Mouse (Mus musculus) heart, embryonic 10.5 days (tissue): ENCODE data around the gene B430218F22Rik. TPM values are rescaled to one million over a fixed set of nuclear protein-coding genes. Genes with fewer than 3 reads are reported as not detected.
"Not testable (repeated sequence)": the region's sequence is repeated elsewhere in the genome, so short reads cannot be mapped to it uniquely, and the experiment has no call there.

Experiments used
- DNase-seq: peaks from one replicate; pipeline ENCODE4 v3.0.0-alpha.2; 2017; ENCODE audit warnings: low spot score
- H3K27ac ChIP-seq: fragments of 300-500 bp; sonication (generic); 2 replicates; pipeline ENCODE4 v1.5.1; 2016; ENCODE audit warnings: mild to moderate bottlenecking
- H3K27me3 ChIP-seq: fragments of 300-500 bp; sonication (generic); 2 replicates; pipeline ENCODE4 v1.6.1; 2016; ENCODE audit warnings: mild to moderate bottlenecking; ENCODE audit not compliant: poor library complexity, insufficient read depth, severe bottlenecking
- H3K36me3 ChIP-seq: fragments of 300-500 bp; sonication (generic); 2 replicates; pipeline ENCODE4 v1.6.1; 2016; ENCODE audit warnings: mild to moderate bottlenecking, moderate library complexity
- H3K4me1 ChIP-seq: fragments of 300-500 bp; sonication (generic); 2 replicates; pipeline ENCODE4 v1.6.1; 2016; ENCODE audit warnings: mild to moderate bottlenecking
- H3K4me3 ChIP-seq: fragments of 300-500 bp; sonication (generic); 2 replicates; pipeline ENCODE4 v1.5.1; 2016; ENCODE audit warnings: mild to moderate bottlenecking, moderate library complexity
- H3K9me3 ChIP-seq: fragments of 300-500 bp; sonication (generic); 2 replicates; pipeline ENCODE4 v1.6.1; 2016; ENCODE audit warnings: mild to moderate bottlenecking, moderate library complexity
- WGBS: fragments of 180-500 bp; shearing (Covaris S2); methylation state at CpG from one replicate; pipeline ENCODE4 v1.1.7; 2016; 5-methylcytosine and 5-hydroxymethylcytosine counted together
- polyA plus RNA-seq: library from polyadenylated mRNA; unstranded; fragments of >200 nt; fragmentation: Nextera tagmentation; extraction: Ambion mirVana; gene quantifications from 2 replicates; pipeline ENCODE4 v1.2.1, GENCODE M21; 2016

B430218F22Rik gene
- 1.2 and 1.5 TPM in 2 replicates for polyA plus RNA-seq

DNA sequence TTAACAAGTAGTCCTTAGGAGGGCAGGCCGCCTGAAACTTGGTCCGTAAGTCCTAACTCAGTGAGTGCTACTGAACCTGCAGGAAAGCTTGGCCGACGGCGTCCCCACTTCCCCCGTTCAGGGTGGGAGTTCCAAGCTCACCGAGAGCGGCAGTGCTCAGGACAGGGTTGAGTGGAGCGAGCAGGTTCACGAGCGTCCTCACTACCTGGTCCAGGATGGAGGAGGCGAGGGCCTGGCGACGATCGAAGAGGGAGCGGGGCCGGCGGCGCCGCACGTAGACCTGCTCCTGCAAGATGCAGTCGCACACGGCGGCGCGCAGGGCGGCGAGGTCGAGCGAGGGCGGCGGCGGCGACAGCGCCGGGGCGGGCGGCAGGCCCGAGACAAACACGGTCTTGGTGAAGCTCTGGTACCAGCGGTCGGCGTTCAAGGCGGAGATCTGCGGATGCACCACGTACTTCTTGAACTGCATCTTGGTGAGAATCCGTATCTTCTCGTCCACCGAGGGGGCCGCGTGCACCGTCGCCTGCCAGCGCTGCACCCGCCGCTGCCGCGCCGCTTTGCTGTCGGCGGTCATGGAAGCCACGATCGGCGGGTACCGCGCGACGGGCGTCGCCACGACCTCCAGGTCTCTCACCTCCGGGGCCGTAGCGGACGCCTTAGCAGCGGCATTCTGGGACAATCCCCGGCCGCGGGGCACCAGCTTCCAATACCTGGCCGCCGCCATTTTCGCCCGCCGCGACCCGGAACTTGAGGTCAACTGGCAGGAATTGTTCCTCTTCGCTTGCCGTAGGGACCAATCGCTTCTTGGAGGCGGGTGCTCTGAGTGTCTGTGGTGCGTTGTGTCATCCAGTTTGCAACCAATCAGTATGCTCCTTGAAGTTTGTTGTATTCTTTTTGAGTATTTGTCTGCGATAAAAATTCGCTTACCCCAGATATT, at the start of gene B430218F22Rik, which contains the start of gene Mrps30:
B430218F22Rik (plus strand) TSS at position 120 of the 937 bp plus-strand sequence.
Mrps30 (minus strand) TSS at position 742 of the 937 bp plus-strand sequence.
- Histone ChIP-seq H3K4me3 (peak within 1 kb of the TSS; percentile 95), H3K4me1 (peaks cover 6% of the 10 kb centered on the region; the same call in 1 of the 2 replicates), H3K36me3 (peaks cover 33% of the 10 kb centered on the region), H3K27me3 (no peaks in the 10 kb centered on the region), H3K27ac (peak within 1 kb of the TSS; percentile 98), H3K9me3 (no peaks in the 10 kb centered on the region)
- peak; percentile 98 for DNase-seq
- under 1% methylated on average over 93 of the region's 93 CpGs for WGBS

DNA sequence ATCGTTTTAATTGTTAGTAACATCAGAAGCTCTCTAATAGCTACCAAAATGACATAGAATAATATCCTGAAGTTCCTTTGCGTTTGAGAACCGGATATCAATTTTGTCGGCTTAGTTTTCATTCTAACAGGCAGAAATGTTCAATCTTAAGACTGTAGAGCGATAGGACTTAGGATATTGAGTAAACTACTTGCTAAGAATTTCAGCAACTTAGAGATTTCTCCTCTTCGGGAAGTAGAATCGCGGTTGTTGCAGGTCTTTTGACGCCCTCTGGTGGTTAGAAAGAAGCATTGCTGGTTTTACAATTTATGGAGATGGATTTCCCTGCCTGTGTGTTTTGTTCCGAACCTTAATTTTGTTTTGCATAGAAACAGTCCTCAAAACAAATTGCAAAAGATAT, 36.2 kb upstream of the B430218F22Rik start:
- no peaks in the 10 kb centered on the region for H3K4me1 ChIP-seq
- DNase-seq = no peak
- H3K4me3 ChIP-seq = 0 out of 2 replicates have a peak overlapping the region, but pooled peaks have one; percentile 13
- no peaks in the 10 kb centered on the region for H3K36me3 ChIP-seq
- H3K27ac ChIP-seq = no peak overlapping the region
- no peaks in the 10 kb centered on the region for H3K9me3 ChIP-seq
- no peaks in the 10 kb centered on the region for H3K27me3 ChIP-seq
- 23% methylated on average over 10 of the region's 10 CpGs for WGBS

DNA sequence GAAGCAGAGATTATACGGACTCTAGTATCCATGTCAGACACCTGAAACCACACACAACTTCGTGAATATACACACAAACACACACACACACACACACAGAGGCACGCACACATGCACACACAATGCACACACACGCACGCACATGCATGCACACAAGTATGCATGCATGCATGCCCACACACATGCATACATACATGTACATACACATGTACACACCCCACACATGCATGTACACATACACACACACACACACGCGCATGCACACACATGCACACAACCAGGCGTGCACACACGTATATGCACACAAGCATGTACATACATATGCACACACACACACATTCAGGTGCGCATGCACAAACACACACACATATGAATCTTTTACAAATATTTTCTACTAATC, 35.6 kb upstream of the B430218F22Rik start:
- H3K4me3 ChIP-seq = no peak overlapping the region
- no peak for DNase-seq
- H3K27me3 ChIP-seq = no peaks in the 10 kb centered on the region
- WGBS = 81% methylated on average over 10 of the region's 10 CpGs
- H3K9me3 ChIP-seq = no peaks in the 10 kb centered on the region
- H3K4me1 ChIP-seq = no peaks in the 10 kb centered on the region
- H3K27ac ChIP-seq = no peak overlapping the region
- no peaks in the 10 kb centered on the region for H3K36me3 ChIP-seq

DNA sequence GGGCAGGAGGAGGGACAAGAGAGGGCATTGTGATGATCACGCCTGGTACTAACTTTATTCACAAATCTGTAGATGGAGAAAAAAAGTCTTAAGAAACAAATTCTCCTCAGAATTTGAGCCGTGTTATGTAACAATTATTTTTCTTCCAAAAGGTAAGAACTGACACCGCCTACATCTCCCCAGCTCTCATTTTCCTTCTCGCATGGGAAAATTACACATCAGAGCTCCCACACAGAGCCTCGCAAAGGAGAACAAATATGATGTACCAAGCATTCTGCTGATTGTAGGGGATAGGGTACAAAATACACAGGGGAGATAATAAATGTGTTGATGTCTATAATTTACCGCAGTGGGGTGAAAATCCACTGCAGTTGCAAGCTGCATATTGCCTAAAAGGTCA, 23.1 kb upstream of the B430218F22Rik start:
- WGBS = 89% methylated on average over 6 of the region's 6 CpGs
- Histone ChIP-seq H3K36me3 (no peaks in the 10 kb centered on the region), H3K27ac (no peak overlapping the region), H3K9me3 (no peaks in the 10 kb centered on the region), H3K27me3 (no peaks in the 10 kb centered on the region), H3K4me1 (no peaks in the 10 kb centered on the region), H3K4me3 (no peak overlapping the region)
- no peak for DNase-seq

DNA sequence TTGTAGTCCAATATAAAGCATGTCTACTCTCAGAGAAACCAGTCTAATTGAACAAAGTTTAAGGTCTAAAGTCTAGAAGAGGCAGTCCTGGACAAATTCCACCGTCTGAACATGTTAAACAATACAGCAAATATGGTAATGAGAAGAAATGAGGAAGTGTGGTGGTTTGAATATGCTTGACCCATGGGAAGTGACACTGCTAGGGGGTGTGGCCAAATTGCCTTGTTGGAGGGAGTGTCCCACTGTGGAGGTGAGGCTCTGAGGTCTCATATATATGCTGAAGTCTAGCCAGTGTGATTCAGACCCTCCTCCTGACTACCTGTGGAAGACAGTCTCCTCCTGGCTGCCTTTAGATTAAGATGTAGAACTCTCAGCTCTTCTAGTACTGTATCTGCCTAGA, 20.7 kb upstream of the B430218F22Rik start:
- Histone ChIP-seq H3K27me3 (no peaks in the 10 kb centered on the region), H3K4me1 (no peaks in the 10 kb centered on the region), H3K4me3 (no peak overlapping the region), H3K36me3 (no peaks in the 10 kb centered on the region), H3K27ac (no peak overlapping the region), H3K9me3 (no peaks in the 10 kb centered on the region)
- no peak for DNase-seq
- 68% methylated on average over 1 of the region's 1 CpGs for WGBS

DNA sequence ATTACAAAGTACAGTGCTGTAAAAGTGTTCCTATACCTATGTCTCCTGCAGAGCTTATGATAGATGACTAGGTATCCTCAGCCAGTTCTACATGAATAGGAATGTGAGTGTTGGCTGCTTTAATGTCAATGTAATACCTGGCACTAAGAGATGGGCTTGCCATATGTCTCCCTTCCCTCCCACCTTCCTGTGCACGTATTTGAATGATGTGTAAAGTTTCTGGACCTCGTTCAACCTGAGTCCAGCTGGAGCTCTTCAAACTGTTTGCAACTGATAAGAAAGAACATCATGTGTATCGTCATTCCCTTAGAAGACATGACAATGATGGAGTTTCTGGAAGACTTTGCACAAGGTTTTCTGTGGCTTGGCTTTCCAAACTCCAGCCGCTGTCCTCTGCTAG, 13.6 kb upstream of the B430218F22Rik start:
- H3K27me3 ChIP-seq = no peaks in the 10 kb centered on the region
- H3K4me3 ChIP-seq = no peak overlapping the region
- 68% methylated on average over 4 of the region's 4 CpGs for WGBS
- H3K27ac ChIP-seq = no peak overlapping the region
- peaks cover 8% of the 10 kb centered on the region for H3K36me3 ChIP-seq
- no peaks in the 10 kb centered on the region for H3K4me1 ChIP-seq
- no peak for DNase-seq
- no peaks in the 10 kb centered on the region for H3K9me3 ChIP-seq

DNA sequence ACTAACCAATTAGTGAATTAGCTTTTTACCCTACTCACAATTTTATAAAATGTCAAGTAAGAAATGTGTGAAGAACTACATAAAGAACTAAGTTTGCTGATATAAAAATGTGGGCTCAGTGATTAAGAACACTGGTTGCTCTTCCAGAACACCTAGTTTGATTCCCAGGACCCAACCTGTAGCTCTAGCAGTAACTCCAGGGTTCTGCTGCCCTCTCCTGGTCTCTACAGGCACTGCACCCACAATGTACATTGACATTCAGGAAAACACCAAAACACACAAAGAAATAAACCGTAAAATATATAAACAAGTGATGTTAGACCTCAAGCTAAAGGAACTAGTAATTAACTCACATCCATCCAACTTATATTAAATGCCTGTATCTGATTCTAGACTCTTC, 7.3 kb upstream of the B430218F22Rik start:
- peaks cover 61% of the 10 kb centered on the region for H3K36me3 ChIP-seq
- WGBS = 78% methylated on average over 1 of the region's 1 CpGs

DNA sequence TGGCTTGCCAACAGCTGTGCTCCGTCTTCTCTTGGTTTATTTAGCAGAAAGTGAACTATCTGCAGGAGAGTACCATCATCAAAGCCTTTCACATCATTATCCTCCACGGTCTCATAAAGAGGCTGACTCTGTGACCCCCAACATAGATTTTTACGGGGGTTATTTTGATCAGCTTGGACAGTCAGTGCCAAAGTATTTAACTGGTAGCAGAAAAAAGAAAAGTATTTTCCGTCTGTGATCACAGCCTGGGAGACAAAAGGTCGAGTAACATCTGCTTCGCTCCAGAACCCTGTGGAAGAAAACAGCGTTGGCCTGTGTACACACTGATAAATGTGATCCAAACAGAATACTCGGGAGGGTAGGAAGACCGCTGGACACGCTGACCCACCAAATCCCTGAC, 6.0 kb upstream of the B430218F22Rik start:
- Histone ChIP-seq H3K36me3 (peaks cover 71% of the 10 kb centered on the region), H3K27ac (no peak overlapping the region), H3K27me3 (no peaks in the 10 kb centered on the region), H3K9me3 (no peaks in the 10 kb centered on the region), H3K4me1 (no peaks in the 10 kb centered on the region; the same call in 1 of the 2 replicates), H3K4me3 (no peak overlapping the region)
- DNase-seq = no peak
- WGBS = 79% methylated on average over 10 of the region's 10 CpGs

More for the DNA sequence above, 7.3 kb upstream of the B430218F22Rik start:
- no peak for DNase-seq
- H3K4me3 ChIP-seq = no peak overlapping the region
- H3K27me3 ChIP-seq = no peaks in the 10 kb centered on the region
- H3K27ac ChIP-seq = no peak overlapping the region
- H3K9me3 ChIP-seq = no peaks in the 10 kb centered on the region
- no peaks in the 10 kb centered on the region for H3K4me1 ChIP-seq

DNA sequence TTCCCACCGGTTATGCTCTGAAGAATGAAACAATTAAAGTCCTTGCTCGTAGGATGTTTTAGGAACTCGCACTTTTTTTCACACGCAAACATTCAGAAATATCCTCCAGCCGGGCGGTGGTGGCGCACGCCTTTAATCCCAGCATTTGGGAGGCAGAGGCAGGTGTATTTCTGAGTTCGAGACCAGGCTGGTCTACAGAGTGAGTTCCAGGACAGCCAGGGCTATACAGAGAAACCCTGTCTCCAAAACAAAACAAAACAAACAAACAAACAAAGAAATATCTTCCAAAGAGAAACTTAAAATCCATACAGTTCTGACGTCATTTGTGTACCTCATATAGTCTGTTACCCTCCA, 995 bp downstream of the B430218F22Rik start:
- not testable (repeated sequence) for H3K4me1 ChIP-seq, H3K27me3 ChIP-seq, DNase-seq, H3K9me3 ChIP-seq
- Histone ChIP-seq H3K4me3 (peak overlapping the region; percentile 95), H3K27ac (peak overlapping the region; percentile 65; the same call in 1 of the 2 replicates), H3K36me3 (peaks cover 27% of the 10 kb centered on the region)
- 8% methylated on average over 10 of the region's 10 CpGs for WGBS

DNA sequence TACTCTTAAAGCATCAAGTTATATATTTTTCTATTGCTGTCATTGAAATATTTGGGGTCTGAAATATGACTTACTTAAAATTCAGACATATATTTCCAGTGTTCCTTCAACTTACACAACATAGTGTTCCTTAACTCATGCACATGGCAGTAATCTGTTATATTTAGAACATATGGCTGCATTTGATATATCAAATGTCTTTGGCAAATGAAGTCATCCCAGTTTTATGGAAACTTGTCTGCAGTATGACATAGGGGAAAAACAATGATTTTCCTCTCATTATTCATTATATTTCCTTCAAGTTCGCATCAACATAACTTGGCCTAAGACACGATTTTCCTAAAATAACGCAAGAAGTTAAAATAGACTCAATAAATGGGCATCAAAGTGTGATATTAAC, 9.4 kb downstream of the B430218F22Rik start:
- Histone ChIP-seq H3K27ac (no peak overlapping the region), H3K4me1 (no peaks in the 10 kb centered on the region), H3K36me3 (no peaks in the 10 kb centered on the region), H3K9me3 (no peaks in the 10 kb centered on the region), H3K27me3 (no peaks in the 10 kb centered on the region), H3K4me3 (no peak overlapping the region)
- no peak for DNase-seq
- 79% methylated on average over 3 of the region's 3 CpGs for WGBS

DNA sequence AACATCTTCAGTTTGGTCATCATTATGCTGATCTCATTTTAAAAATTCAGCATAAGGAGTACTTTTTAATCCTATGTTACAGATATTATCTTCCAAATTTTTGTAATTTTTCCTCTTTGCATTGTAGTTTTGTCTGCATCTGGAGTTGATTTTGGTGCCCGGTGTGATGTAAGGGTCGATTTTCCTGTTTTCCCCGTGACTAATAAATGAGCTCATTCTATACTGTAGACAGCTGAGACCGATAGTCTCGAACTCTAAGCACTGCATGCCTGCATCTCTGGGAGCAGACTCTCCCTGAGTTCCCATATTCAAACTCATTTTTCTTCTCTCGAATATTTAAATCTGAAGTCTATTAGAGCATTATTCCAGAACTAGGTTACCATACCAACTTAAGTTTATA, 13.9 kb downstream of the B430218F22Rik start:
- Histone ChIP-seq H3K36me3 (no peaks in the 10 kb centered on the region), H3K27ac (no peak overlapping the region), H3K27me3 (no peaks in the 10 kb centered on the region), H3K4me3 (no peak overlapping the region), H3K4me1 (no peaks in the 10 kb centered on the region), H3K9me3 (no peaks in the 10 kb centered on the region)
- 64% methylated on average over 6 of the region's 6 CpGs for WGBS
- no peak for DNase-seq

DNA sequence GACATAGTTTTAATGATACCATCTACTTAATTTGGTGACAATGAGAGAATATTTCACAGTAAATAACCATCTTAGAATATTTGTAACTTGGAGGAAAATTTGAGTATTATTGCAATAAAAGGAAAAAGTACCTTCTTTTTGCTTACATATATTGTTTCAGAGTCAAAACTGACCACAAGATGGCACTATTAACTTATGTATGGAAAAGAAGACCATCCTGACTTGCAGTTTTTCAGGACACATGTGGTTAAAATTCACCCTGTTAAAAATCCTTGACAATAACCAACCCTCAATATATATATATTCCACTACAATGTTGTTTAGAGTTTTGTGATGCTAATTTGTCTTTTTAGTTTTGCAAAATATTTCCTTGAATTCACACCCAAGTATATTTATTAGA, 17.1 kb downstream of the B430218F22Rik start:
- H3K27ac ChIP-seq = no peak overlapping the region
- H3K4me3 ChIP-seq = no peak overlapping the region
- no peak for DNase-seq
- H3K27me3 ChIP-seq = no peaks in the 10 kb centered on the region
- no peaks in the 10 kb centered on the region for H3K4me1 ChIP-seq
- H3K36me3 ChIP-seq = no peaks in the 10 kb centered on the region
- no peaks in the 10 kb centered on the region for H3K9me3 ChIP-seq

DNA sequence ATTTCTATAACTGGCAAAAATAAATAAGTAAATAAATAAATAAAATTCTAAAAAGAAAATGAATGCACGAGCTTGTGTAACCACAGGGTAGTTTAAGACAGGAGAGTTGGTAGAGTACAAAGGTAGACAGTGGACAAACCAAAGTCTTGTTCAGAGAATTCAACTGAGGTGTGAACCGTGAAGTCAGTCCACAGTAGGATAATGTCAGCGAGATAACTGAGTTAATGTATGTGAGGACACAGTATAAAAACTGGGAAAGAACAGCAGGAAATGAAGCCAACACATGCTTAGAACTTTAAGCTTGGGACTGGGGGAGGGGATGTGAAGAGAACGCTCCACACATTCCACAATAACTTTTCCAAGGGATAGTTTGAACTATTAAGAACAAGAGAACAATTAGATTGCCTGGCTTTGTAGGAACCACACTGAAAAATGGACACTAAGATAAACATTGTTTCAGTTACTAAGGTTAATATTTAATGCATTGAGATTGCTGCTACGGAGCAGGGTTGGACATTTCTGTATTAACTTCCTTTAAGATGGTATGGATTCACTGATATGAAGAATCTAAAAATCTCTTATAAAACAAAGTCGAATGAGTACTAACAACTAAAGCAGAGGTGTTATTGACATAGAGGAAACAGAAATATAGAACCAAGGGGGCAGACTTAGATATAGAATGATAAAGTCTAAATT, 25.0 kb downstream of the B430218F22Rik start:
- no peak for DNase-seq
- 78% methylated on average over 6 of the region's 6 CpGs for WGBS
- Histone ChIP-seq H3K27ac (no peak overlapping the region), H3K4me1 (no peaks in the 10 kb centered on the region), H3K27me3 (no peaks in the 10 kb centered on the region), H3K36me3 (no peaks in the 10 kb centered on the region), H3K9me3 (no peaks in the 10 kb centered on the region), H3K4me3 (no peak overlapping the region)
